Mouse (Mus musculus): ENCODE data around the gene Lrrc4c. TPM values are rescaled to one million over a fixed set of nuclear protein-coding genes. Genes with fewer than 3 reads are reported as not detected.

Gene Lrrc4c
- total RNA-seq, 2 experiments from 2014 or later, result 0.07 to 0.24 TPM

DNA sequence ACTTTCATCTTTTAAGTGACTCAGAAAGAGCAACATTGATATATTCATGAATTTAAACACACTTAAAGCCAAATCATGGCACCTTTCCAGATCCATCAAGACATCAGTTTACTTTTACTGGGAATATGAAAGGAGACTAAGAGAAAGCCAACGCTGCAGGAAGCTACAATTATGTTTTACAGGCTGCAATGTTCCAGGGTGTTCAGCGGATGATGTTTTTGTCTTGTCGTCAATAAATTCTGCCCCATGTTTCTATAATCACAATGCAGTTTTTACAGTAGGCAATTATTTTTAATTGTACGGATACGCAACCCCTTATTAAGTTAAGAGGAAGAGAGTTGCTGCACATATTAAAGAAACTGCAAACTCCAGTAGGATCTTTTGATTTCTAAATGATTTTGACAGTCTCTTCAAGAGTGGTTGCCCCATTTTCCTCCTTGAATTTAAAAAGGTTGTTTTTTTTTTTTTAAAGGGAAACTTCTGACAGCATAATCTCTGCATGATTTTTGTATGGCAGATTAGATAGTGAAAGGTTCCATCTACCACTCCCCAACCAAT, 532.9 kb downstream of the Lrrc4c start:
- DNase-seq (ENCODE audit: low spot score), result no peak

DNA sequence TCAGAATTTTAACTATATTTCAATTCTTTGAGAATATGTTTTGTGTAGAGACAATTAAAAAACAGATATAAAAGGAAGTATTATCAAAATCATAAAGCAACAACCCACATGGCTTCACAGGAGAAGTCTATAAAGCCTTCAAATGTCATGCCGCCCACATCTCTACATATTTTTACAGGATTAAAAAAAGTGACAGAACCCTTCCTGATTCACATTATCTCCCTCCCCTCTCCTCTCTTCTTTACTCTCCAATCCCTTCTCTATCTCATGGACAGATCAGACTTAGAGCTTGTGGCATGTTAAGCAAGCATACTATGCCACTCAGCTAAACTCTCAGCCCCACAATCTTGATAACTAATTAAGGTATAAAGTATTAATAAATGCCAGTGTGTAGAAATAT, 535.8 kb downstream of the Lrrc4c start:
- no peak for DNase-seq (ENCODE audit: low spot score)

DNA sequence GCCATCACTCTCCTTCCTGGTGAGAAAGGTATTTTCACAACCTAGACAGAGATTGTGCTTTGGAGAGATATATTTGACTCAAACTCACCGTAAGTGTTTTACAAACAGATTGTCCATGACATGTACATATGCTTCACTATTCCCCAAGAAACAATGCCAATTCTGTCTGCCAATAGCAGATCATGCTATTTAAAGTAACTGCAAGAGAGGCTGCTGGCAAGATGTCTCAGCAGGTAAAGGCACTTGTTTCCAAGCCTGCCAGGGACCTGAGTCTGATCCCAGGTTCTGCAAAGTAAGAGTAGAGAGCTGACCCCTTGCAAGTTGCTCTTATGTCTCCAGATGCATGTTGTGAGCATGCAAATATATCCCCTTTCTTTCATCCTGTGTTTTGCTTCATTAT, 558.1 kb downstream of the Lrrc4c start:
- no peak for DNase-seq (ENCODE audit: low spot score)

DNA sequence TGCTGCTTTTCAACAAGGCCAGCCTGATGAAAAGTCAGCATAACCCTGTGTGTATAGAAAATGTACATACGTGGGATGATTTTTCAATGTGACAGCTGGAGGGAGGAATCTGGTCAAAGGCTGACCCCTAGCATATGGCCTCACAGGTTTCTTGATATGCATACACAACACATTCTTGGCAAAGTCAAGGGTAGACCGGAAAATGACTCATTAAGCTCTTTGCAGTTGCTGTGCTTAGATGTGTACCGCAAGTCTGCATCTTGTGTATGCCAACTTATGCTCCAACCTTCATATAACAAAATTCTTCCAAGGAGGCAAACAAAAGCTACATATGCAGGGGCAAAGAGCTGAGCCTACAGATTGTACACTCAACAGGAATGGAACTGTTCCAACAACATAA, 631.6 kb downstream of the Lrrc4c start:
- DNase-seq (ENCODE audit: low spot score), result no peak

DNA sequence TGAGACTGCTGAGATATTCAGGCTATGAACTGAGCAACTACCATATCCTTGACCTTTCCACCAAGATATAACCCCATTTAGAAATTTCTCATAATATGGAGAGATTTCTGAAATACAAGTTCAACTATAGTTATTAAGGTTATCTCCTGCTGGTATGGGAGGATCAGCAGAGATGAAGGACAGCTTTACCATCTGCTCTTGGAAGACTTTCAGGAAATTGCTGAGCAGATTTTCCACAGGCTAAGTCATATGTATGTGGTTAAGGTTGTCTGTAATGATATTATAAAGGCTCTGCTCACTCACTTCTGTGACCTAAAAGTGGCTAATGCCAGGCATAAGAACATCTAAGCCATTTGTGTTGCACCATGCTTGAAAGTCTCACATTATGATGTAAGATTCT, 681.6 kb downstream of the Lrrc4c start:
- no peak for DNase-seq (ENCODE audit: low spot score)

DNA sequence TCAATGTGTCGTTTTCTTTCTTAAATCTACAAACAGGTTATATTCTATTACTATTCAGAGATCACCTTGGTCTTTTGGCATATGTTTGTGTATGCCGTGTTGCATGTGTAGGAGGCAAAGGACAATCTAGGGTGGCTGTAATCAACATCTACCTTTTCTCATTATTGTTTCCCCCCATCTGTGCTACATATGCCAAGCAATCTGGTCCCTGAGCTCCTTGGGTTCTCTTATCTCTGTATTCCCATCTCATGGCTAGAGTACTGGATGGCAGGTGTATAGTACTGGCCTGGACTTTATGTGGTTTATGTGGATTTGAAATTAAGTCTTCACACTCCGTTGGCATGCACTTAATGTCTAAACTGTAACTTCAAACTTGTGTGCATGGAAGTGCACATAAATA, 700.4 kb downstream of the Lrrc4c start:
- no peak for DNase-seq (ENCODE audit: low spot score)

DNA sequence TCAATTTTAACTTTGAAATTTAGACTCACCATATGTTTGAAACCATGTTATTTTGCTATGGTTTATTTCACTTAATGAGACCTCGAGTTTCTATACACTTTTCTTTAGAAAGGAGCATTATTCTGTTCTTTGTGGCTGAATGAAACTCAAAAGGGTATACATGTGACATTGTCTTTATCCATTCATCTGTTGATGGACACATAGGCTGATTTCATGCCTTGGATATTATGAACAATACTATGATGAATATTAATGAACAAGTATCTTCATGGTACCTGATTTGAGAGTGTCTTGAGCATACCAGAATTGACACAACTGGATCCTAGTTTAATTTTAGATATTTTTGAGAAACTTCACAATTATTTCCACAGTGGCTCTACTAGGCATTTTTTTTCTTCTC, 709.0 kb downstream of the Lrrc4c start:
- DNase-seq (ENCODE audit: low spot score), result no peak

DNA sequence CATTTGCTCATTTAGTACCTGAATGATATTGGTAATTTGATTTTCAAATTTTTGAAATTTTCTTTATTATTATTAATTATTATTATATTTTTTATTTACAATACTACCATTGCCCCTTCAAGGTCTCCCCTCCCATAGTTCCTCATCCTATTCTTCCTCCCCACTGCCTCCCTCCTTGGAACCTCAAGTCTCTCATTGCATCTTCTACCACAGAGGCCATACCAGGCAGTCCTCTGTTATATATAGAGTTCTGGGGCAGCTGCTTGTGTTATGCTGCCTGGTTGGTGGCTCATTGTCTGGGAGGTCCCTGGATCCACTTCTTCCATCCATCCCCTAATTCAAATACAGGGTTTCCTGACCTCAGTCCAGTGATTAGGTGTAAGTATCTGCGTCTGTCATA, 709.6 kb downstream of the Lrrc4c start:
- no peak for DNase-seq (ENCODE audit: low spot score)

DNA sequence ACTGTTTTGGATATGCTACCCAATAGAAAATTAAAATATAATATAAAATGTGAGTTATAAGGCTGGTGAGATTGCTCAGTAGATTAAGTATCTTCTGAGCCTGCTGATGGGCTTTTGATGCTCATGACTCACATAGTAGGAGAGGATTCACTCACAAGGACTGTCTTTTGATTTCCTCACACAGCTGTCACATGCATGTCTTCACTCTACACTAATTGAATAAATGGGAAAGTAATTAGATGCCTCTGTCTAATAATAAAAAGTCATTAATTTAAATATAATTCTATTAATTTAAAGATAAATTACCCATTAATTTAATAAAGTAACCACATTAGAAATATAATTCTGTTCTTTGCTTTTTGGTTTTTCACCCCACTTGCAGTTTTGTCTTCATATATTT, 718.4 kb downstream of the Lrrc4c start:
- DNase-seq (ENCODE audit: low spot score), result no peak

DNA sequence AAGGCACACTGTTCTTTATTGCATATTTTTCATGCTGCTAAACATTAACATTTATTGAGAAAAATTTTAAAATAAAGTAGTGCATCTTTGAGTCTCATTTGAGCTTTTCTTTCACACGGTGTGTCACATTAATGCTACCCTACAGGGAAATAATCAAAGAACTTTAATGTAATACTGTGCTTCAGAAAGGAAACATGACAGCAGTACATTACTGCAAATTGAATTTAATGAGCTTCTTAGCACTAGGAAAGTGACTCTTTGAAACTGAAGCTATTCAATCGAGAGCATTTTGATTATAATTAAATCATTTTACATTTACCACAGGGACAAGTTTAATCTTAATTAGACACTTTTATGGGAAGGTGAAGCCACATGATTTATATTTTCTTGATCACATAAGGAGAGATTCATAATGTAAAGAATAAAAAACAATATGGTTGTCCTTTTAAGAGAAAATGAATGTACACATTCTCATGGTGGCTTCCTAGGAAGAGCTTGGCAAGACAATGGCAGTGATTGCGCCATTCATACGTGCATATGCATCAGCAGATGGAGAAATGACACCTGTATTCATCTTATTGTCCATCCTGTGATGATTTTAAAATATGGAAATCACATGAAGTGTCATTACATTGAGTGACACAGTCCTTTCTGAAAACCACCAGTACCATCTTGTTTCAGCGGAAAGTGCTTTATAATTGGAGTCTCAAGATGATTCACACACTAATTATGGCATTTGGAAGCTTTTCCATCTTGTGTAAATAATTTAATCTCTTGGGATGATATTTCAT, 719.2 kb downstream of the Lrrc4c start:
- DNase-seq (ENCODE audit: low spot score), result no peak

DNA sequence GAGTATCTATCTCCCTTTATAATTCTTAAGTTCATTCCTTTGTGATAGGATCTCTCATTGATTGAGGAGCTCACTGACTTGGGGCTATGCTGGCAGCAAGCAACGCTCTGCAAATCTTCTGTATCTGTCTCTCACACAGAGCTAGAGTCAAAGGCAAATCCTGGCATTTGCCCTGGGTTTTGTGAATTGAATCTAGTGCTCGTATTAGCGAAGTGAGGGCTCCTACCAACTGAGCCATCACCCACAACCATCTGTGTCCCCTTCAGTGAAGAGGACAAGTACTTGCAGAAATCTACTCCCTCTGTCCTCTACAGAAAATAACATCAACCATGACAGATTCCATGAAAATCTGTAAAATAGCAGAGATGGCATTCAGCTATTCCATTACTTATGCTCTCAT, 726.0 kb downstream of the Lrrc4c start:
- DNase-seq (ENCODE audit: low spot score), result no peak

DNA sequence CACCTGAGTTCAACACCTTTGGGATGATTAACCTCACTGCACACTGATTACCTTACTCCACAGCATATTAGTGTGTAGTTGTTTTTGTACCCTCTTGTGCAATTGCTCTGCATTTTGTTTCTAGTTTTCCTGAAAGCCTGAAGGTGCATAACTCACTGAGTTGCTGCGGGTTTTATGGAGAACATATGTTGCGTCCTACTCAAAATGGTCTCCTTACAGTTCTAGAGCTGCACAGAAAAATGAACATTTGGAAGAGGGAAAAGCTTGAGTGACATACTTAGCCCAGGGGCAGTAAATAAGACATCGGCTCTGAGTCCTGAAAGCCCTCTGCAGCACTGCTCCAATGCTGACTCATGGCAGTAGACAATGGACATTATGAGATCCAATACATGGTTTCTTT, 727.7 kb downstream of the Lrrc4c start:
- DNase-seq (ENCODE audit: low spot score), result no peak

DNA sequence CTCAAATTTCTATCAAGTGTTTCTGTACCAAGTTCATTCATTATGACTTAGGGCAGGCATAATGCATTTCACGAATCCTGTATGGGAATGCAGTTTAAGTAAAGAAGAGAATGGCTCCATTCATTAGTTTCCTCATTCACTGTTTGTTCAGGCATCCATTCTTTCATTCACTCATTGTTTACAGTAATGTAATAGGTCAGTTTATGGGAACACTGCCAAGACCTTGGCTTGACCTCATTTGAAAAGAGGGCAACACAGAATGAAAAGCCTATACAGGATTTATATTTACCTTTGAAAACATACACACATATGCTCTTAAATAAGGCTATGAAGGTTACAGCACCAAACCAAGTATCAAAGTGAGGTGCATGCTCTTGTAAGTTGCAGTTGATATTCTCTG, 762.2 kb downstream of the Lrrc4c start:
- DNase-seq (ENCODE audit: low spot score), result no peak

DNA sequence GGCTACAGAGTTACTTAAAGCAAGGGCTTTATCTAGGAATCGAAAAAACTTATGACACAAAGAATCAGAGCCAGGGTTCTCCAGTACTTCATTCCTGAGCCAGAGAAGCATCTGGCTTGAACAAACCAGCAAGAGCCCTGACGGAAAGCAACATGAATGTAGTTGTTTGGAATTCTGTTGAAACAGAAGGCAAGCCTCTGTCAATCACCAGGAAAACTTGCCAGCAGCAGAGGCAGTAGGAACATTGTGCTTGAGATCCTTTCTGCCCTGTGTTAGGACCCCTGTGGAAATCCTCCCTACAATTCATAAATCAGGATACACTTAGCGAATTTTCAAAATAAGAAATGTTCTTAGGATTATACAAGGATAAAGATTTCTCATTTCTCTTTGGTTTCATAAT, 780.0 kb downstream of the Lrrc4c start:
- DNase-seq (ENCODE audit: low spot score), result no peak

DNA sequence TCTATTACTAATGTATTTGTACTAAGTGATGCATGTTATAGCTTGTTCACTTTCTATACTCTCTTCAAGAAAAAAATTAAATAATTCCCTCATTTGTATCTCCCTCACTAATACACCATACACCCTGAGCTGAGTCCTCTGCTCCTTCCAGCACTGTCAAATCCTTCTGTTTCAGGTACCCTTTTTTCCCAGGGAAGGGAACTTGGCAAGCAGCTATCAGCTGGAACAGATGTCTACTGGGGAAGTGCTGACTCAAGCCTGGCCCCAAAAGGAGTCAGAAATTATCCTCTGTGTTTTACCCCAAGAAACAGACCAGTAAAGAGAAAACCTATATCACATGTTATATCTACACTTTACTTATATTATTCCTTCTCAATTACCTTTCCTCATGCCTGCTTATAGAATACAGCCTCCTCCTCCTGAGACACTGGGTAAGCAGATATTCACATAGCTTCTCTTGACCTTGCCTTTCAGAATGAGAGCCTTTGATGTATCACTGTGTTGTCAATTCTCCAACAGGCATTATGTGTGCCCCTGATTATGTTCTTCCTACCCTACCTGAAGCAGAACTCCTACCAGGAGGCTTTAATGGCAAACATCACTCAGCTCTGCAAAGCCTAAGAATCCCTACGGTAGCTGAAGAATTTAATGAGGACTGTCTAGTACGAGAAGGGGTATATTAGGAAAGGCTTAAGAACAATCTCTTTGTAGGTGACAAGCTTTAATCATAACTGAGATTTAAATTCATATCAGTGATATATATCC, 785.6 kb downstream of the Lrrc4c start:
- no peak for DNase-seq (ENCODE audit: low spot score)

DNA sequence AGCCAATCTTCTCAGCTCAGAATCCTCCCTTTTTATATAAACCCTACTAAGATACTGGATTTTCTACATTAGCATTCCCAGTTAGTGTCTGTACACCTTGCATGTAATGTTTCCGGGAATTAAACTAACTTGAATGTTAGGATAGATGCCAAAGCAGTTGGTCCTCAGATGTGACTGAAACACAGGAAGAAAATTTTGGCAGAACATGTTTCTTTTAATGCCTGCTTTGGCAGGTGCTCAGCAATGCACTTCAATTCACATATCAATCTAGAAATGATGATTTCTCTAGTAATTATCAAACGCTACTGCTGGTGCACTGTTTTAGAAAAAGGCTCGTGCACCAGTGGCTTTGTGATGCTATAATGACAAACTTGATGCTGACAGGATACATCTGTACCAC, 806.3 kb downstream of the Lrrc4c start:
- DNase-seq (ENCODE audit: low spot score), result no peak

DNA sequence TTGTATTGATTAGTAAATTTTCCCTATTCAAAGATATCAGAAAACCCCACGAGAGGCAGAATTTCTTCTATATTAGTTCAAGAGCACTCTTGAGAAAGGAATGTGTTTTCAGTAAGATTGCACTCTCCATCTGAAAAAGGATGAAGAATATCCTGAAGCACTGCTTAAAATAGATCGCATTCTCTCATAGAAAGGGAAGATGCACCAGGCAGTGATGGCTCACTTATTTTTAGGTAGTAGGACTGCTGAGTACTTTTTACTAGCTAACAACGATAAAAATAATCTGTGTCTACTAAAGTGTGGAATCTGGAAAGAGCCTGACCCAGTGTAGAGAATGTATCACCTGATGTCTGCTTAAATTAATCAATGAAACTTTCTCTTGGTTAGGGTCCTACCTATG, 820.5 kb downstream of the Lrrc4c start:
- DNase-seq (ENCODE audit: low spot score), result no peak

DNA sequence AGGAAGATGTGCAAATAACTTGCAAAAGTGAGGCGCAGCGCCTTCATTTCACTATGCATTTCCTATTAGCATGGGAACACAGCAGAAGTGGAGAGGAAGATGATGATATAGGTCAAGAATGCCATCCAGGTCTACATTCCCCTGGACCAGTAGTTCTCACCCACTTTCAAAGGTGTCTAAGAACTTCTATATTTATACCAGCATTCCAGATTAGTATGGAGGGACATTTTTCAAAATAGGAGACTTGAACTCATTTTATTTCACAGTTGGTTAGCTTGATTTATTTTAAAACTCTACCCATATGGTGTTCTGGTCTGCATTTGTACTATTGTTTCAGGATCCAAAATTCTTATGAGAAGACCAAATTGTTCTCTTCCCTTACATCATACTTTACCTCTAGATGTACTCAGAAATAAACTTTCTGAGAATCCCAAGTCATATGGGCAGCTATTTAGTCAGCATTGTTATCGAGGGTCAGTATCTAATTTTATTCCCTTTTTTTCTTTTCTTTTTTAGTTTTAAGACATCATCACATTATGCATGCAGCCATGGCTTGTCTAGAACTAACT, 833.7 kb downstream of the Lrrc4c start:
- DNase-seq (ENCODE audit: low spot score), result no peak

DNA sequence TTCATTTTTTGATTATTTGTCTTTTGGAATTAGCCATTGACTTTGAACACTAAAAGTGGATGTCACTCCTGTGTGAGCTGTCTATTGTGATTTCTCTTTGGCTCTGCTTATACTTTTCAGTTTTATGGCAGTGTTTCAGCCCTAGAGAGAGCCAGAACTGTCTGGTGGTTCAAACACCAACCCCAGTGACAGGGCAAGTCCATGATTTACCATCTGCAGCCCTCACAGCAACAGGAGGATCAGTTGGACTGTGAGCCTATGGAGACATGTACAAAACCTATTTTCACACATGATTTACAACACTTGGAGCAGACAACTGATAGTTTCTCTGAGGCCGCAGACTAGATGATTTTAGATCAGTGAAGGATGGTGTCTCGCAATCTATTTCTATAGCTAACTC, 847.8 kb downstream of the Lrrc4c start:
- DNase-seq (ENCODE audit: low spot score), result no peak

DNA sequence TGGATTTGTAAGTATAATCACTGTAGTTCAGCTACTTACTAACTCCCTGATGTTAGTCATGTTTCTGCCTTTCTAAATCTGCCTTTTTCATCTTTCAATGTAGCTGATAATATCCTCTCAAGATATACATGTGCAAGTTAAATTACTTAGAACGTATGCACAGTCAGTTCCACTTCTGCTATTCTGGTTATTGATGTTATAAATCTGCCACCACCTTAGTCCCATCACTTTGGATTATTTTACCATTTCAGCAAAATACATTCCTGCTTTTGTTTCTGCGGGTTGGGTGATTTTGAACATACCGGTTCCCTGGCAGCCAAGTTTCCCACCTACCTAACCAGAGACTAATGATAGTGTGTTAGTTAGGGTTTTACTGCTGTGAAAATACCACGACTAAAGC, 860.4 kb downstream of the Lrrc4c start:
- DNase-seq (ENCODE audit: low spot score), result no peak

DNA sequence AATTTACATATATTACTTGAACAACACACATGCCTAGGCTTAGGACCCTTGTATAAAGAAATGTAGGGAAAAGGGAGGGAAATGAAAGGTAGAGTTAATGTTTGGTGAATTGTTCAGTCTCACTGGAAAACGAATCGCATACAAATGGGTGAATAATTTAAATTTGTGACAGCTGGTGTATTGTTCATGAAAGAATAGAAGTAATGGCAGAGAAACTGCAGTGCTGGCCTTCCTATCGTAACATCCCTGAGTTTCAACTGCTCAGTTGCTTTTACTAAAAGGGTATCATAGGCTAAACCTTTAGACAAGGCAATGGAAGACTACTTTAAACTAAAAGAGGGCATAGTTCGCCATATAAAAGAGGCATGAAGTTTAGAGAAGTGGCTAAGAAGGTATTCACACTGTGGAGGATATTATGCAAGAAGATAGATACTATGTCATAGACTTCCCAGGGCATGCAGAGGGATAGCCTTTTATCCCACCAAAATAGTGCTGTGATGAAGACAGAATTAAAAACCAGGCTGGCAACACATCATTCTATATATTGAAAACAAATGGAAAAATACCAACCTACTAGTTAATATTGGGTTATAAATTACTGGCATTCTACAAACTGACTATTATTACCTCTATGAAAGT, 879.1 kb downstream of the Lrrc4c start:
- DNase-seq (ENCODE audit: low spot score), result no peak

DNA sequence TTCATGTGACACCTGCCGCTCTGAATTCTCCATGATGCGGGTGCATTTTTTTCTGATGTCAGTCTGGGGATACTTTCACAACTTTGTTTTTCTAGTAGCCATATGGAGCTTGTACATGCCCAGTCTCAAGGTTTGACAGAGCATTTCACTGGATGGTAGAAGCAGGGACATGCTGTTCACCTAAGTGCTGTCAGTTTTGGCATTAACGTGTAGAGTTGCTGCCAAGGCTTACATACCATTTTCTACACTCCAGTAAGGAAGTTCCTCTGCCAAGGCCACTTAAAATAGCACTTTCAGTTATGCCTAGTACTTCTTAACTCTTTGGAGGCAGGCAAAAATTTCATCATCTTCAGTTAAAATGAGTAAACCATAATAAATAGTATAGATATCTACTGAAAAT, 915.0 kb downstream of the Lrrc4c start:
- DNase-seq (ENCODE audit: low spot score), result peak; percentile 39

Data from gastrocnemius, adult 18-20 months (tissue).